Mouse (Mus musculus) MEL (cell line): Measurements from ENCODE around the gene Cym. TPM values are rescaled to one million over a fixed set of nuclear protein-coding genes. Genes with fewer than 3 reads are reported as not detected.

Experiments used
- DNase-seq: peaks from one replicate; pipeline ENCODE4 v3.0.0; 2011; ENCODE audit warnings: low read depth, low spot score
- H3K27ac ChIP-seq: 2 replicates; pipeline ENCODE4 v1.5.1; 2012; ENCODE audit warnings: low read depth, mild to moderate bottlenecking, control low read depth, low read length, moderate library complexity; ENCODE audit not compliant: control insufficient read depth
- H3K27me3 ChIP-seq, 2 experiments: fragments of 150-350 bp in 1 of 2; sonication (generic) in 1 of 2; 2 replicates each; pipeline ENCODE4 v1.6.1; 2012; ENCODE audit warnings: low read length in 2 of 2, mild to moderate bottlenecking in 2 of 2, improper control_type of control experiment in 1 of 2, moderate library complexity in 1 of 2; ENCODE audit not compliant: insufficient read depth in 2 of 2, control insufficient read depth in 1 of 2
- H3K36me3 ChIP-seq, 2 experiments: 2 replicates each; pipeline ENCODE4 v1.6.1; 2012 to 2014; ENCODE audit warnings: low read length in 2 of 2, improper control_type of control experiment in 1 of 2, inconsistent platforms in 1 of 2, mild to moderate bottlenecking in 1 of 2; ENCODE audit not compliant: insufficient read depth in 2 of 2, control insufficient read depth in 1 of 2
- H3K4me1 ChIP-seq, 2 experiments: fragments of 150-350 bp in 1 of 2; sonication (generic) in 1 of 2; 2 replicates each; pipeline ENCODE4 v1.6.1; 2012; ENCODE audit warnings: low read length in 2 of 2, improper control_type of control experiment in 1 of 2, mild to moderate bottlenecking in 1 of 2; ENCODE audit not compliant: insufficient read depth in 2 of 2, control insufficient read depth in 1 of 2
- H3K4me3 ChIP-seq, 2 experiments: fragments of 150-350 bp in 1 of 2; sonication (generic) in 1 of 2; 2 replicates each; pipeline ENCODE4 v1.5.1; 2012; ENCODE audit warnings: low read depth in 2 of 2, low read length in 2 of 2, mild to moderate bottlenecking in 2 of 2, moderate library complexity in 2 of 2, control low read depth in 1 of 2, improper control_type of control experiment in 1 of 2; ENCODE audit not compliant: control insufficient read depth in 1 of 2, insufficient read depth in 1 of 2
- H3K79me2 ChIP-seq: 2 replicates; pipeline ENCODE4 v1.6.1; 2012; ENCODE audit warnings: mild to moderate bottlenecking, low read length, moderate library complexity; ENCODE audit not compliant: control insufficient read depth, poor library complexity, insufficient read depth
- H3K9ac ChIP-seq: 2 replicates; pipeline ENCODE4 v1.6.1; 2012; ENCODE audit warnings: low read depth, mild to moderate bottlenecking, control low read depth, low read length, moderate library complexity; ENCODE audit not compliant: control insufficient read depth, poor library complexity, severe bottlenecking
- H3K9me3 ChIP-seq: fragments of 150-350 bp; sonication (generic); replicated peaks from 2 replicates; pipeline ENCODE4 v1.6.1; 2012; ENCODE audit warnings: mild to moderate bottlenecking, low read length, improper control_type of control experiment, moderate library complexity; ENCODE audit not compliant: insufficient read depth
- CHD2 ChIP-seq: IDR thresholded peaks from 2 replicates; pipeline ENCODE4 v1.6.1; 2011; ENCODE audit warnings: low read length, improper control_type of control experiment
- ELF1 ChIP-seq: IDR thresholded peaks from 2 replicates; pipeline ENCODE4 v1.6.1; 2014; ENCODE audit warnings: low read depth, mild to moderate bottlenecking, inconsistent platforms, low read length, improper control_type of control experiment, moderate library complexity
- ETS1 ChIP-seq: IDR thresholded peaks from 2 replicates; pipeline ENCODE4 v1.6.1; 2012; ENCODE audit warnings: low read depth, mild to moderate bottlenecking, inconsistent platforms, low read length, improper control_type of control experiment, moderate library complexity
- GATA1 ChIP-seq: IDR thresholded peaks from 2 replicates; pipeline ENCODE4 v1.6.1; 2011; ENCODE audit warnings: low read depth, low read length, improper control_type of control experiment
- HCFC1 ChIP-seq: IDR thresholded peaks from 2 replicates; pipeline ENCODE4 v1.6.1; 2012; ENCODE audit warnings: low read depth, mild to moderate bottlenecking, inconsistent platforms, low read length, improper control_type of control experiment, moderate library complexity
- JUND ChIP-seq: IDR thresholded peaks from 2 replicates; pipeline ENCODE4 v1.6.1; 2011; ENCODE audit warnings: low read depth, mild to moderate bottlenecking, improper control_type of control experiment, low read length
- MAFK ChIP-seq: IDR thresholded peaks from 2 replicates; pipeline ENCODE4 v1.6.1; 2011; ENCODE audit warnings: low read depth, mild to moderate bottlenecking, low read length, improper control_type of control experiment, borderline replicate concordance
- MAX ChIP-seq: IDR thresholded peaks from 2 replicates; pipeline ENCODE4 v1.6.1; 2011; ENCODE audit warnings: low read length, improper control_type of control experiment
- MAZ ChIP-seq: IDR thresholded peaks from 2 replicates; pipeline ENCODE4 v1.6.1; 2012; ENCODE audit warnings: low read depth, mild to moderate bottlenecking, inconsistent platforms, low read length, improper control_type of control experiment
- MXI1 ChIP-seq: IDR thresholded peaks from 2 replicates; pipeline ENCODE4 v1.6.1; 2011; ENCODE audit warnings: mild to moderate bottlenecking, low read depth, low read length, improper control_type of control experiment
- MYB ChIP-seq: IDR thresholded peaks from 2 replicates; pipeline ENCODE4 v1.6.1; 2011; ENCODE audit warnings: mild to moderate bottlenecking, low read depth, low read length, improper control_type of control experiment
- NELFE ChIP-seq: IDR thresholded peaks from 2 replicates; pipeline ENCODE4 v1.6.1; 2011; ENCODE audit warnings: low read depth, low read length, improper control_type of control experiment
- NRF1 ChIP-seq: IDR thresholded peaks from 2 replicates; pipeline ENCODE4 v1.6.1; 2014; ENCODE audit warnings: low read depth, mild to moderate bottlenecking, inconsistent platforms, low read length, improper control_type of control experiment, moderate library complexity; ENCODE audit not compliant: poor library complexity, insufficient read depth, severe bottlenecking
- POLR2A ChIP-seq, 2 experiments: IDR thresholded peaks; 2 replicates each; pipeline ENCODE4 v1.6.1; 2011 to 2012; ENCODE audit warnings: low read length in 2 of 2, mild to moderate bottlenecking in 2 of 2, control low read depth in 1 of 2, improper control_type of control experiment in 1 of 2, low read depth in 1 of 2, moderate library complexity in 1 of 2; ENCODE audit not compliant: control insufficient read depth in 1 of 2, insufficient read depth in 1 of 2, poor library complexity in 1 of 2
- SMC3 ChIP-seq: IDR thresholded peaks from 2 replicates; pipeline ENCODE4 v1.6.1; 2011; ENCODE audit warnings: low read depth, low read length, improper control_type of control experiment
- TBP ChIP-seq: IDR thresholded peaks from 2 replicates; pipeline ENCODE4 v1.8.0; 2011; ENCODE audit warnings: low read depth, low read length, improper control_type of control experiment
- TCF12 ChIP-seq: IDR thresholded peaks from 2 replicates; pipeline ENCODE4 v1.6.1; 2014; ENCODE audit warnings: low read depth, mild to moderate bottlenecking, inconsistent platforms, low read length, improper control_type of control experiment, moderate library complexity
- UBTF ChIP-seq: IDR thresholded peaks from 2 replicates; pipeline ENCODE4 v1.6.1; 2012; ENCODE audit warnings: low read depth, mild to moderate bottlenecking, inconsistent platforms, low read length, improper control_type of control experiment, moderate library complexity, borderline replicate concordance; ENCODE audit not compliant: insufficient read depth
- USF1 ChIP-seq: IDR thresholded peaks from 2 replicates; pipeline ENCODE4 v1.6.1; 2014; ENCODE audit warnings: low read depth, mild to moderate bottlenecking, inconsistent platforms, low read length, improper control_type of control experiment, moderate library complexity
- USF2 ChIP-seq, 2 experiments: IDR thresholded peaks; 2 replicates each; pipeline ENCODE4 v1.6.1; 2011 to 2012; ENCODE audit warnings: improper control_type of control experiment in 2 of 2, low read length in 2 of 2, borderline replicate concordance in 1 of 2, inconsistent platforms in 1 of 2, low read depth in 1 of 2, mild to moderate bottlenecking in 1 of 2; ENCODE audit not compliant: insufficient read depth in 1 of 2
- ZKSCAN1 ChIP-seq: IDR thresholded peaks from 2 replicates; pipeline ENCODE4 v1.6.1; 2012; ENCODE audit warnings: low read depth, mild to moderate bottlenecking, inconsistent platforms, low read length, improper control_type of control experiment, moderate library complexity
- ZNF384 ChIP-seq: IDR thresholded peaks from 2 replicates; pipeline ENCODE4 v1.6.1; 2012; ENCODE audit warnings: low read depth, mild to moderate bottlenecking, inconsistent platforms, low read length, improper control_type of control experiment
- polyA plus RNA-seq, 2 experiments: library from polyadenylated mRNA; stranded (reverse) in 1 of 2; unstranded in 1 of 2; fragments of >175 nt in 1 of 2; fragments of >200 nt in 1 of 2; gene quantifications; 2 replicates each; pipeline versions ENCODE4 v1.2.1 to v1.2.4; 2012; ENCODE audit warnings: low replicate concordance in 2 of 2, low read depth in 1 of 2; ENCODE audit not compliant: insufficient read length in 2 of 2, insufficient read depth in 1 of 2, missing spikeins in 1 of 2
- total RNA-seq: library from RNA; depleted of rRNA; stranded (reverse); fragments of 300-350 nt; gene quantifications from 2 replicates; pipeline ENCODE4 v1.2.3, GENCODE M21; 2012

Gene Cym
- total and polyA plus RNA-seq, 3 experiments = 0.08 TPM; not detected in 2

- Histone ChIP-seq H3K4me3 (no peak overlapping the region), H3K27ac (no peak overlapping the region), H3K9ac (no peak overlapping the region), H3K4me1 (no peaks in the 10 kb centered on the region), H3K27me3 (peaks cover 0 to 7% of the 10 kb centered on the region in 2 experiments; a peak in 3 of 4 replicates), H3K79me2 (no peaks in the 10 kb centered on the region), H3K36me3 (no peaks in the 10 kb centered on the region), H3K9me3 (no peaks in the 10 kb centered on the region)
- no peak for DNase-seq
- TF ChIP-seq MAZ (no peak), MXI1 (no peak), ZKSCAN1 (no peak), HCFC1 (no peak), ZNF384 (no peak), UBTF (no peak), NELFE (no peak), ETS1 (no peak)
Measured at GRCm38 (mm10) chr3:107218572-107218971, 3.0 kb downstream of the Cym start.

- H3K9ac ChIP-seq = no peak overlapping the region
- TF ChIP-seq ETS1 (no peak), MAZ (no peak), TBP (no peak), CHD2 (no peak), UBTF (no peak), ELF1 (no peak), NELFE (no peak), MYB (no peak), ZKSCAN1 (no peak), POLR2A (IDR thresholded peaks at IDR 0.05; ENCODE audit: control insufficient read depth in 1 of 2, insufficient read depth in 1 of 2, low read depth in 1 of 2, low read length in 2 of 2, poor library complexity in 1 of 2) (no peak), GATA1 (no peak), MAFK (no peak), USF2 (IDR thresholded peaks at IDR 0.05; ENCODE audit: borderline replicate concordance in 1 of 2, insufficient read depth in 1 of 2, low read depth in 1 of 2, low read length in 2 of 2) (no peak), SMC3 (no peak), MAX (no peak), JUND (no peak), NRF1 (no peak), TCF12 (no peak), USF1 (no peak)
- TF ChIP-seq, all 39 proteins: peak for 0
- H3K4me1 ChIP-seq = no peaks in the 10 kb centered on the region
- H3K27ac ChIP-seq = no peak overlapping the region
- no peaks in the 10 kb centered on the region for H3K36me3 ChIP-seq
- peaks cover 0 to 7% of the 10 kb centered on the region in 2 experiments; a peak in 3 of 4 replicates for H3K27me3 ChIP-seq
- no peaks in the 10 kb centered on the region for H3K79me2 ChIP-seq
- no peak overlapping the region for H3K4me3 ChIP-seq
- no peak for DNase-seq
- no peaks in the 10 kb centered on the region for H3K9me3 ChIP-seq
Measured at GRCm38 (mm10) chr3:107217101-107217480, 4.4 kb downstream of the Cym start.
